Comparison of ENCODE assay signal across 4 mouse cellular contexts in genomic region chr5:108263785-108264184, GRCm38 (mm10). TPM values are rescaled to one million over a fixed set of nuclear protein-coding genes. Genes with fewer than 3 reads are reported as not detected.
DNase-seq lines count a peak whose midpoint lies in the region; ATAC-seq and TF ChIP-seq lines count a peak whose summit lies in the region.
"Not testable (repeated sequence)": the region's sequence is repeated elsewhere in the genome, so short reads cannot be mapped to it uniquely, and the experiment has no call there.

No protein-coding gene starts in this region.

- peak; percentile 36 for DNase-seq in c-Kit-positive CD71-positive TER-119-positive erythroid progenitor cells, embryonic 14.5 days (ENCODE audit: low spot score)
- peak in 1 of 3 experiments; percentile 54 for DNase-seq in liver, embryonic 14.5 days (ENCODE audit: low read depth in 3 of 3, low spot score in 3 of 3)

- peak; percentile 79 for TF ChIP-seq EP300 in liver, embryonic 14.5 days (IDR thresholded peaks at IDR 0.05; ENCODE audit: low read depth)

- not testable (repeated sequence) for H3K36me3 ChIP-seq in liver, embryonic 12.5 days; liver, embryonic 14.5 days (replicated peaks; ENCODE audit: control insufficient read depth, insufficient read depth, low read depth); liver, embryonic 16.5 days (ENCODE audit: control insufficient read depth, insufficient read depth)

- WGBS in liver, embryonic 12.5 days (ENCODE audit: insufficient replicate concordance) = 13% methylated on average over 1 of the region's 1 CpGs
- WGBS in liver, embryonic 14.5 days (ENCODE audit: insufficient replicate concordance) = 9% methylated on average over 1 of the region's 1 CpGs
- 16% methylated on average over 1 of the region's 1 CpGs for WGBS in liver, embryonic 16.5 days (ENCODE audit: insufficient replicate concordance)

- peak overlapping the region; percentile 52; the same call in 1 of the 2 replicates for H3K27ac ChIP-seq in liver, embryonic 12.5 days
- H3K27ac ChIP-seq in liver, embryonic 14.5 days = peak overlapping the region; percentile 46; the same call in 1 of the 2 replicates
- peak overlapping the region; percentile 29; the same call in 1 of the 2 replicates for H3K27ac ChIP-seq in liver, embryonic 16.5 days (ENCODE audit: low read length)

- not testable (repeated sequence) for H3K4me3 ChIP-seq in liver, embryonic 12.5 days; liver, embryonic 14.5 days (ENCODE audit: insufficient read depth in 1 of 2, low read depth in 2 of 2, low read length in 2 of 2); liver, embryonic 16.5 days (ENCODE audit: low read depth, low read length)

- H3K4me1 ChIP-seq in liver, embryonic 12.5 days = peaks cover 62% of the 10 kb centered on the region
- peaks cover 47 to 55% of the 10 kb centered on the region in 2 experiments for H3K4me1 ChIP-seq in liver, embryonic 14.5 days (replicated peaks; ENCODE audit: control insufficient read depth in 2 of 2, insufficient read depth in 2 of 2, low read length in 1 of 2)
- peaks cover 48% of the 10 kb centered on the region for H3K4me1 ChIP-seq in liver, embryonic 16.5 days (ENCODE audit: control insufficient read depth, low read depth, low read length)

- H3K9ac ChIP-seq in liver, embryonic 12.5 days; liver, embryonic 14.5 days (replicated peaks); liver, embryonic 16.5 days (ENCODE audit: low read depth, low read length): not testable (repeated sequence)

- not testable (repeated sequence) for ATAC-seq in liver, embryonic 12.5 days; liver, embryonic 14.5 days (ENCODE audit: insufficient read depth); liver, embryonic 16.5 days (ENCODE audit: low read depth)

- H3K27me3 ChIP-seq in liver, embryonic 12.5 days (replicated peaks); liver, embryonic 14.5 days (ENCODE audit: control insufficient read depth, insufficient read depth, low read length); liver, embryonic 16.5 days (ENCODE audit: control insufficient read depth, insufficient read depth, low read depth, low read length): not testable (repeated sequence)

- H3K4me2 ChIP-seq in liver, embryonic 12.5 days = peak overlapping the region; percentile 42
- H3K4me2 ChIP-seq in liver, embryonic 14.5 days (ENCODE audit: low read depth) = 0 out of 2 replicates have a peak overlapping the region, but pooled peaks have one; percentile 18
- not testable (repeated sequence) for H3K4me2 ChIP-seq in liver, embryonic 16.5 days (ENCODE audit: low read depth, low read length)

- not testable (repeated sequence) for H3K9me3 ChIP-seq in liver, embryonic 12.5 days (replicated peaks); liver, embryonic 14.5 days (ENCODE audit: control insufficient read depth, low read length); liver, embryonic 16.5 days (replicated peaks; ENCODE audit: control insufficient read depth, low read length)

- not testable (repeated sequence) for TF ChIP-seq CTCF in liver, embryonic 14.5 days (IDR thresholded peaks at IDR 0.05; ENCODE audit: low read depth)

RNA-seq across cellular contexts. Expression of gene Dr1, which starts 4.9 kb away (rescaled TPM):
- polyA plus RNA-seq in liver, embryonic 12.5 days (2016; fragmentation: Nextera tagmentation; extraction: Ambion mirVana) = 39.6 and 39.7 TPM in 2 replicates
- polyA plus RNA-seq in liver, embryonic 14.5 days (2012; rRNA removed) = 13.6 and 17.3 TPM in 2 replicates
- 25.3 and 28.1 TPM in 2 replicates for polyA plus RNA-seq in liver, embryonic 14.5 days (2014; fragmentation: Nextera tagmentation; extraction: Ambion mirVana)
- polyA plus RNA-seq in liver, embryonic 16.5 days (2015; fragmentation: Nextera tagmentation; extraction: Ambion mirVana) = 23.0 and 26.9 TPM in 2 replicates

RNA-seq across cellular contexts. Expression of gene Pigg, which starts 48.6 kb away (rescaled TPM):
- 5.6 and 6.0 TPM in 2 replicates for polyA plus RNA-seq in liver, embryonic 12.5 days (2016; fragmentation: Nextera tagmentation; extraction: Ambion mirVana)
- 2.3 and 2.6 TPM in 2 replicates for polyA plus RNA-seq in liver, embryonic 14.5 days (2012; rRNA removed)
- 1.1 and 1.2 TPM in 2 replicates for polyA plus RNA-seq in liver, embryonic 14.5 days (2014; fragmentation: Nextera tagmentation; extraction: Ambion mirVana)
- polyA plus RNA-seq in liver, embryonic 16.5 days (2015; fragmentation: Nextera tagmentation; extraction: Ambion mirVana) = 2.8 and 3.6 TPM in 2 replicates
